18 mouse cellular contexts compared by ENCODE assay signal in the genomic region with DNA sequence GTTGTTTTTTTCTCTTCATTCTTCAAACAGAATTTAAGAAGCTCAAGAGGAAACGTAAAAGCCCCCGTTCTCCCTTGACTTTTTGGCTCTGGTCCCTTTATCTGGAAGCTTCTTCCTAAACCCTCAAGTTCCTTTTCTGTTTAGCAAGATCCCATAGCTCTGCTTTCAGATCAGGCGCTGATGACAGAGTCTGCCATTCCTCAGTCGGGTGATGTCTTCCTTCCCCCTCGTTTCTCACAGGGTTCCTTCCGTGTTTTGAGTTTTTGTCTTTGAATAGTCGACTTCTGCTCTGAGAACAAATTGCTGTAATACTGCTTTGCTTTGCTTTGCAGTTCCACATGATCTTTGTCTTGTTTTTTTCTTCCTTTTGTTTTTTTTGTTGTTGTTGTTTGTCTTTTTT. TPM values are rescaled to one million over a fixed set of nuclear protein-coding genes. Genes with fewer than 3 reads are reported as not detected.
DNase-seq lines count a peak whose midpoint lies in the region; ATAC-seq and TF ChIP-seq lines count a peak whose summit lies in the region.
"Had no signal": no experiment of that assay in that cellular context is flagged by ENCODE, and none has a peak within 500 bp of the region (broad histone marks: within the 10 kb centered on the region; RNA-seq: fewer than 3 reads in every experiment).

No protein-coding gene starts in this region.

- intact Hi-C loops in heart, postnatal 14 days (cut with DNase I): loop anchor here (1.0 kb wide), 1 partner anchor 17 kb away; no protein-coding TSS in a partner anchor
- intact Hi-C loops in left cerebral cortex, postnatal 10 days (cut with DNase I): no loop called here

- H3K4me2 ChIP-seq in midbrain, embryonic 13.5 days (replicated peaks): no peak overlapping the region
- H3K4me2 ChIP-seq: liver, embryonic 15.5 days; neural tube, embryonic 15.5 days had no signal

- H3K36me3 ChIP-seq in midbrain, embryonic 13.5 days: no peaks in the 10 kb centered on the region
- H3K36me3 ChIP-seq: embryonic facial prominence, embryonic 10.5 days; forebrain, embryonic 10.5 days; liver, embryonic 15.5 days; neural tube, embryonic 15.5 days had no signal

- TF ChIP-seq POLR2A in bone marrow macrophage, adult 2 months (IDR thresholded peaks at IDR 0.05; ENCODE audit: borderline replicate concordance, low read depth, low read length): no peak

- H3K4me3 ChIP-seq in bone marrow macrophage, adult 2 months (ENCODE audit: insufficient read depth, low read length): no peak overlapping the region
- H3K4me3 ChIP-seq in midbrain, embryonic 13.5 days (replicated peaks): no peak overlapping the region
- H3K4me3 ChIP-seq: embryonic facial prominence, embryonic 10.5 days; forebrain, embryonic 10.5 days; liver, embryonic 15.5 days; neural tube, embryonic 15.5 days had no signal

- no peak for TF ChIP-seq CTCF in bone marrow macrophage, adult 2 months (IDR thresholded peaks at IDR 0.05; ENCODE audit: low read depth, low read length)

- peak; percentile 32 to 59 for DNase-seq in heart, adult 9 months (ENCODE audit: low spot score in 2 of 2)
- no peak for DNase-seq in heart, postnatal 14 days
- peak; percentile 31 to 50 for DNase-seq in left cerebral cortex, adult 9 months (ENCODE audit: low spot score in 2 of 2)
- DNase-seq in left cerebral cortex, postnatal 10 days (ENCODE audit: extremely low spot score in 1 of 2, low spot score in 2 of 2): no peak
- no peak for DNase-seq in urinary bladder, postnatal 4 days (ENCODE audit: low spot score in 2 of 2)
- DNase-seq: cerebellum, adult 11 months; gastrocnemius, postnatal 25 days; spleen, adult 18-20 months had no signal

- no peaks in the 10 kb centered on the region for H3K27me3 ChIP-seq in midbrain, embryonic 13.5 days
- H3K27me3 ChIP-seq: liver, embryonic 15.5 days; neural tube, embryonic 15.5 days; Patski had no signal

- ATAC-seq in hematopoietic stem cell, adult 5-6 weeks (replicated peaks in 1 of 2; ENCODE audit: insufficient read depth in 1 of 2, low FRiP score in 2 of 2, low TSS enrichment in 1 of 2, low read depth in 1 of 2, poor library complexity in 2 of 2, severe bottlenecking in 2 of 2): peak; percentile 19 to 37; a peak in 1 of 4 replicates
- ATAC-seq in midbrain, embryonic 13.5 days: no peak
- ATAC-seq: hindbrain, postnatal 0 days; midbrain, embryonic 16.5 days; Patski had no signal

- H3K9ac ChIP-seq in midbrain, embryonic 13.5 days (replicated peaks): no peak overlapping the region
- H3K9ac ChIP-seq: liver, embryonic 15.5 days; neural tube, embryonic 15.5 days had no signal

- H3K9me3 ChIP-seq in midbrain, embryonic 13.5 days: no peaks in the 10 kb centered on the region
- H3K9me3 ChIP-seq: embryonic facial prominence, embryonic 10.5 days; forebrain, embryonic 10.5 days; liver, embryonic 15.5 days; neural tube, embryonic 15.5 days had no signal

- WGBS in midbrain, embryonic 13.5 days: 80% methylated on average over 7 of the region's 7 CpGs

- H3K27ac ChIP-seq in bone marrow macrophage, adult 2 months (ENCODE audit: insufficient read depth, low read depth, low read length): peak overlapping the region; percentile 100
- no peak overlapping the region for H3K27ac ChIP-seq in midbrain, embryonic 13.5 days
- H3K27ac ChIP-seq: embryonic facial prominence, embryonic 10.5 days; forebrain, embryonic 10.5 days; hindbrain, postnatal 0 days; liver, embryonic 15.5 days; neural tube, embryonic 15.5 days had no signal

- H3K4me1 ChIP-seq in bone marrow macrophage, adult 2 months (ENCODE audit: control insufficient read depth, insufficient read depth, low read length): peaks cover 47% of the 10 kb centered on the region
- H3K4me1 ChIP-seq in midbrain, embryonic 13.5 days (replicated peaks): no peaks in the 10 kb centered on the region
- H3K4me1 ChIP-seq: embryonic facial prominence, embryonic 10.5 days; forebrain, embryonic 10.5 days; liver, embryonic 15.5 days; neural tube, embryonic 15.5 days had no signal

RNA-seq across cellular contexts. Expression of a gene that starts 18.4 kb away (rescaled TPM):
- total RNA-seq in heart, postnatal 14 days (2021): 10 to 100 TPM; 34.5 to 40.2 TPM
- total RNA-seq in left cerebral cortex, postnatal 10 days (2021): 10 to 100 TPM; 18.7 to 20.2 TPM
- 189 and 194 TPM in 2 replicates for polyA plus RNA-seq in bone marrow macrophage, adult 2 months (2012; ENCODE audit: insufficient read depth, insufficient read length, missing spikeins)
- total RNA-seq in hematopoietic stem cell, adult 5-6 weeks (2017): 19.2 and 31.2 TPM in 2 replicates
- 7.9 and 9.8 TPM in 2 replicates for polyA plus RNA-seq in midbrain, embryonic 13.5 days (2015; fragmentation: Nextera tagmentation; extraction: Ambion mirVana)

RNA-seq across cellular contexts. Expression of a gene that starts 18.6 kb away (rescaled TPM):
- 1 to 10 TPM; 8.6 to 8.8 TPM for total RNA-seq in heart, postnatal 14 days (2021)
- 10 to 100 TPM; 25.9 to 28.5 TPM for total RNA-seq in left cerebral cortex, postnatal 10 days (2021)
- 12.6 and 13.9 TPM in 2 replicates for polyA plus RNA-seq in bone marrow macrophage, adult 2 months (2012; ENCODE audit: insufficient read depth, insufficient read length, missing spikeins)
- total RNA-seq in hematopoietic stem cell, adult 5-6 weeks (2017): 5.7 and 10.9 TPM in 2 replicates
- 12.1 and 13.6 TPM in 2 replicates for polyA plus RNA-seq in midbrain, embryonic 13.5 days (2015; fragmentation: Nextera tagmentation; extraction: Ambion mirVana)

RNA-seq across cellular contexts. Expression of a gene that starts 42.3 kb away (rescaled TPM):
- total RNA-seq in heart, postnatal 14 days (2021): 10 to 100 TPM in 1 of 2 experiments, 1 to 10 TPM in 1; 9.9 to 12.2 TPM
- 10 to 100 TPM; 25.6 to 28.5 TPM for total RNA-seq in left cerebral cortex, postnatal 10 days (2021)
- polyA plus RNA-seq in bone marrow macrophage, adult 2 months (2012; ENCODE audit: insufficient read depth, insufficient read length, missing spikeins): 3.4 and 4.3 TPM in 2 replicates
- total RNA-seq in hematopoietic stem cell, adult 5-6 weeks (2017): 35.6 and 39.1 TPM in 2 replicates
- polyA plus RNA-seq in midbrain, embryonic 13.5 days (2015; fragmentation: Nextera tagmentation; extraction: Ambion mirVana): 76.2 and 76.4 TPM in 2 replicates

Comparison
In these comparisons a context has a peak if more than half of its experiments do, and no peak if none do; other contexts are left out.
1. DNase-seq: peak in heart, adult 9 months (2 of 2) and left cerebral cortex, adult 9 months (2 of 2); none in heart, postnatal 14 days (0 of 2), left cerebral cortex, postnatal 10 days (0 of 2) and urinary bladder, postnatal 4 days (0 of 2).